Mouse (Mus musculus) adrenal gland, postnatal 4 days (tissue): Measurements from ENCODE around the gene Pitx2. TPM values are rescaled to one million over a fixed set of nuclear protein-coding genes. Genes with fewer than 3 reads are reported as not detected.

Source experiments
- DNase-seq, 2 experiments: peaks; one replicate each; pipeline ENCODE4 v3.0.0; 2021 to 2022; ENCODE audit warnings: low spot score in 2 of 2, mixed read lengths in 2 of 2
- total RNA-seq, 2 experiments: library from RNA; stranded (reverse); gene quantifications; 2 replicates each; pipeline ENCODE4 v1.2.3; 2021

The Pitx2 gene
- total RNA-seq, 2 experiments from 2014 or later, result 0.53 to 1.5 TPM

DNA sequence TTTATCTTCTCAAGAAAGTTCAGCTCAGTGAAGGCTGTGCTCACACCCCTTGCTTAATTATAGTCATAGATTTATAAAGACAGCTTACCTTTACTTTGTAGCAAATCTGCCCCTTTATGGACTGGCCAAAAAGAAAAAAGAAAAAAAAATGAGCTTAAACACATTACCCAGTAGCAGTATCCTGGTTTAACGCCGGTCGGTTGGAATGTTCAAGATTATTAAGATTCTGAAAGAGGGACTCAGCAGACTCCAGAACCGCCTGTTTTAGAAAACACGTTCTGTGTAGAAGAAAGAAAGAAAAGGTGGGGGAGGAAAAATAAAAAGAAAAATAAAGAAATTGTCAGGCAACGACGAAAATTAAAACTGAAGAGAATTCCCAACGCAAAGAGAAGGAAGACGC is 16.8 kb downstream of the Pitx2 start:
- DNase-seq, result no peak

DNA sequence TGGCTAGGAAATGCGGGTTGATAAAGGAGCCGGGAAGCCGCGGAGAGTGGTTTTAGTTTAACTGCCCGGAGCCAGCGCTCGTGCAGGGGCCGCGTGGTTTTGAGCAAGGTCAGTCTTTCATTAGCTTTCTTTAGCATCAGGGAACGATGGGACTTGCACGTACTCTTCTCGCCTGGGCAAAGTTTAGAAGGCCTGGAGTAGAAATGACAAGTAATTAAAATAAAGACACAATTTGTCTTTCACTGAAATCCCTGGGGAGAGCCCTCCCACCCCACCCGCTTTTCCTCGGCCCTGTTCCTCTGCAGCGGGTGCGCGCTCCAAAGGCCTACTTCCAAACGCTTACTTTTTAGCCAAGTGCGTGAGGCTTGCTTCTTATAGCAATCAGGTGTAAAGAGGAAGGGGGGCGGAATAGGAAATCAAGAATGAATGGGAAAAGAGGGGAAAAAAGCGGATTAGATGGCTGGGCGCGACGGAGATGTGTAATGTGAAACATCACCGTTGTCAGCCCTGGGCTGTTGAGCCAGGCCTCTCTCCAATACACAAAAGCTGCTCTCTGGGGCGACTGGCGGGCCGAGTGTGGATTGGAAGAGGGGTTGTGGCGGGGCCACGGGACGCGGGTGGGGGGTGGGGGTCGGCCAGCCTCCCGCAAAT is 17.4 kb downstream of the Pitx2 start:
- no peak for DNase-seq

DNA sequence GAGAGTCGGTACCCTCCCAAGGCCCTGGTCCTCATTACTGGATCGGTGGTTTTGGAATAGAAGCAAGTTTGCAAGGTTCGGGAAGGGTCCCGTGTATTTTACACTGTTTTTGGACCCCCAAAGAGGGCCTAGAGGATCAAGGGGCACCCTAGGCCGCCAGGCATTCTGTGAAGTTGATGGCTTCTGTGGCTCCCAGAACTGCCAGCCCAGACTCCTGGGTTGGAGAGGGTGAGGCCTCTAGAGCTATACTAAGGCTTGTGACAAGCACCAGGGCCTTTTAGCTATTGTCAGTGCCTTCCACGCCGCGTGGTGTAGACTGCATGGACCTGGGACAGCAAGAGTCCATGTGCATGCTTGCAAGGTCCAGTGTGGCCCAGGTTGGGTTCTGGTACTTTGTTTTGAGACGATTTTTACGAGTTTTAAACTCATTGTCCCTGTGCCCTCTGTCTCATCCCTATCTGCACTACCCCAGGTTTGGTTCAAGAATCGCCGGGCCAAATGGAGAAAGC is 18.2 kb downstream of the Pitx2 start:
- DNase-seq, result no peak

GRCm38 (mm10) chr3:129218371-129218921 is 18.8 kb downstream of the Pitx2 start:
- DNase-seq, result no peak

DNA sequence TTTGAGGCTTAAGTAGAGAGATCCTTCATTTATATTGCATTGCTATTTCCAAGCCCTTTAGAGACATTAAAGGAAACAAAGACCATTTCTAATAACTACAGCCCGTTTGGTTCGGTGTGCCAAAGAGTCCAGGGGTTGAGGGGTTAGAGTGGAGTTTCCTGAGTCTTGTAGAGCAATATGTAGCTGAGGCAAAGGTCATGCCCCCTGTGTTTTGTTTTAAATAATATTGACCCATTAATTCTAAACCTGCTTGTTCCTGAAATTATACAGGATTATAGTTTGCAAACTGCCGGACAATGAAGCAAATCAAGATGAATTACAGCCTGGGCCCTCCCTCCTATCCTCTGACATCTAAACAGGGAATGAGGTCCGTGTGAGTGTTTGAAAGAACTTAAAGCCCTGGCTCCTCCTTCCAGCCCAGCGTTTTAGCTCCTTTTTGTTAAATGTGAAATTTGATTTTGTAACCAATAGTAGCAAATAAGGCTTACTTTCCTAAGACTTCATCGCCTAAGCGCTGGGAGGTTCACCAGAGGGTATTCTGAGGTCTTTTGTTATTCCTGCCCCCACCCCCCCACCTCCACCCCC is 20.5 kb downstream of the Pitx2 start:
- DNase-seq, result no peak

DNA sequence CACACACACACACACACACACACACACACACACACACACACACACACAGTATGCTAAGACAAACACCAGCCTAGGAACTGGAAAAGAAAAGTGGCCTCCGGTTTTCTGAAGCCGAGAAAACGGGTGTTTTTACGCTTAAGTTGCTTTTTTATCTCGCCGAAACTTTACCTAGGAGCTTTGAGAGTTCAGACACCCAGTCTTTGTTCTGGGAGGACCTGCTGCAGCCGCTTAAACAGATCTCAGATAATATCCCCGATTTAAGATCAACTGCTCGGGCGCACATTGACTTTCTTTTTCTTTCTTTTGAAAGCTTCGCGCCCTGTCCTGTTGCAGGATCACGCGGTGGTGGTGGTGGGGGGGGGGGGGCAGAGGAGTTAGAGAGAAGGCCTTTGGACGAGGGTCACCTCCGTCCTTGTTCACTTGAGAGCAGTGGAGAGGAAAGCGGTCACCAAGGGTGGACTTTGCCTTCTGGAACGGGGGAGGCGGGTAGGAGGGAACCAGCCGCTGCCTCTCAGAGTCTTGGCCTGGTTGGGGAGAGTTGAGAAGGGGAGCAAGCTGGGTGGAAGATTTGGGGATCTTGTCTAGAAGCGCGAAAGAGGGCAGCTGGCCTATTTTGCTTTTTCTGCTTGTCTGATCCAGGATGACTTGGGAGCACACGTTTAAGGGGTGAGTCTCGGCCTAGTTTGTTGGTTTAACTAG is 21.2 kb downstream of the Pitx2 start:
- DNase-seq, result no peak

DNA sequence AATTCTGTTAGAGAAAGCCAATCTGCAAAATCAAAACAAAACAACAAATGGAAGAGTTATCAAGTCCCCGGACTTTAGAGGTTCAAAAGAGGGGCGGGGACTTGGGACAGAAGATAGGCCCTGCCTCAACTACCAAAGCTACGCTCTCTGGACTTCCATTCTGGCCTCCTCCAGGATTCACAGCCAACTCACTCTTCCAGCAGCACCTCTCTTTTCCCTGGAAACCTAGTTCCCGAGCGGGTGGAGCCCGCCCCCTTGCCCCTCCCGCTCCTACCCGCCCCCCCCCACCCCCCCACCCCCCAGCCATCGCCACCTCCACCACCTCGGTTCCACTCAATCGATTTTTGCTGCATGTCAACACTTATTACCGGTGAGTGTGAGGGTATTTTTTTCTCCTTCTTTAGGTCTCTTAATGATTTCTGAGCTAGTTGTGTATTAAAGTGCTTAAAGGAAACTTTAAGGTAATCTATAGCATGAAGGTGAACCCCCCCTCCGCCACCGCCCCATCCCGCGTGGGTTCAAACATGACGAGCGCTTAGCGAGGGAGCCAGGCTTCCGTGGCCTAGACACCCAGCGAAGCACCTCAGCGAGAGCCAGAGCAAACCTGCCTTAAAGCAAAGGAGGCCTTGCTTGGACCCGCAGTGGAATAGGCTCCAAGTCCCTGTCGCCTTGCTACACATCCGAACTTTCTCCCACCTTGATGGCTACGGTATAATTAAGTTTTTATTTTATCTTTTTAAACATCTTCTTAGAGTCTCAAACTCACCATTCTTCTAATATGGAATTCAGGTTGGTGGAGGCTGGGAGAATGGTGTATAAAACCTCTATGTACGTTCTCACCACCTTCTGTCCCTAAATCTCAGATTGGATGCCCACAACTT is 21.9 kb downstream of the Pitx2 start:
- DNase-seq, result no peak

DNA sequence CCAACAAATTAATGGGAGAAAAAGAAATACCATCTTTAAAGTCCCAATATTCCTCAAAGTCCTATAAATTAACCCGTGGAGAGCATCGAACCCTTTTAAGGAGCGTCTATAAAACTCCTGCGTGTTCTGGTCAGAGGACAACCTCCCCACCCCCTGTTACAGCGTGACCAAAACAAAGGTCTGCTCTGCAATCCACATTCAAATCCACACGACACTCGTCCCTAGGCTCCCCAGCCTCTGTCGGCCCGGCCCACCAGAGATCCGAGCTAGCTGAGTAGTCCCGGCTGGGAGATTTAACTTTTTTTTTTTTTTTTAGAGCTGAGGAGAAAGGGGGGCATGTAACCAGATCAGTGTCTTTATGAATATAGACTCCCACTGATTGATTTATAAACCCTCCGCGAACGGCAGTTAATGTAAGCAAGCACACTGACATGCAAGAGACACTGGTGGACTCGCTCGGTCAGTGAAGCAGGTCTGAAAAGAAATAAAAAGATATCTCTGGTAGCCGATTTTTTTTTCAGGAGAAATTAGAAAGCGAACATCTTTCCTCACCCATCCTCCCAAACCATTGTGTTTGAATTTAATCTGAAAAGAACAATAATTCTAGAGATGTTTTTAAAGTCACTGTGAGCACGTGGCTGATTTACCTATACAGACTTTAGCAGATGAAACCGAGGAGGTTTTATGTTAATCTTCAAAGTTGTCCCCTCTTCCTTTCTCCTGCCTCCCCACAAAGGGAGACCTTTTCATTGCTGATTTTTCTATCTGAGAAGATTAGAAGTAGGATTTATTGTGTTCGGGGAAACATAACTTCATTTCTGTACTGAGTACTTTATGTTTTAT is 23.0 kb downstream of the Pitx2 start:
- DNase-seq, result no peak

DNA sequence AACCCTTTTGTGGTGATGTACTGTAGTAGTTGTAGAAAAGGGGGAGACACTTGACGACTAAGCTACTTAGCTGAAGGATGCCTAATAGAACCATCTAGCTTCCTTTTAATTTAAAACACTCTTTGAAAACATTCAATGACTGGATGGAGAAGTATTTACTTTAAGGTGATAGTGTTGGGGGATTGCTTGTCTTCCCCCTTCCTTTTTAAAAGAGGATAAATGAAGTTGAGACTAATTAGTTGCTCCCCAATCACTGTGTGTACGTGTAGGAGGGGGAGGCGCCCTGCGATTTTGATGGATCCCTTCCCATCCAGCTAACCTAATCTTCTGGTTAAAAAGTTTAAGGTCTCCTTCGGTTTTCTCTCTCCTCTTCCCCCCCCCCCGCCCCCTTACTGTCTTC is 23.7 kb downstream of the Pitx2 start:
- no peak for DNase-seq

- no peak for DNase-seq
Observed at GRCm38 (mm10) chr3:129223964-129224805, 24.5 kb downstream of the Pitx2 start.

DNA sequence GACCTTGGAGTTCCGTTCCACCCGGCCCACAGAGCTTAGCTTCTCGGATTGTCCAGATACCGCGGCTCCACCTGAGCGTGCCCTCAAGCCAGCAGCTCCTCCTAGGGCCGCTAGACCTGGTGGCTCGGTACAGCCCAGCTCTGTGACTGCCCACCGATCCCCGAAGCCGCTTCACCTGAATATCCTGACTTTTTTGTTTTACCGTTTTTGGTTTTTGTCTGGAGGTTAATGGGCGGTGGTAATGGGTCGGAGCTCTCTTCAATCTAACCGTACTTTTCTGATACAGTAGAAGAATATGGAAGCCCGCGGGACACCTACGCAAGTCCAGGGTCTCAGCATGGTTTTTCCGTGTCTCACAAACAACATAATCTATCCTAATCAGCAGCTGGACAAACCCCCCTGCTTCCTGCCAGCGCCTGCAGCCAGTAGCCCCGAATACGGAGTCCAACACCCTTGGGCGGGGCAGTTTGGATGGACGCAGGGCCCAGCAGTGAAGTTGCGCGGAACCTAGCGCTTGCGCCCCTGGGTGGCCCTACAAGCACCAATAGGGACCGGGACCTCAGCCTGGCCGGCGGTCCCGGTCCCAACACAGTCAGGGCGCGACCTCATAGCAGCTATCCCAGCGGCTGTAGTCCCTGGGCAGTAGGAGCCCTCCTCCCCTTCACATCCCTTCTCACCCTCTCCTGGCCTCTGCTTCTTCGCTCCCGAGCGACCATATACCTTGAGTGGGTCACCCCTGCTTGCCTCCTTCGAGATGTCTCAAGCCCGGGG is 25.3 kb downstream of the Pitx2 start:
- no peak for DNase-seq

GRCm38 (mm10) chr3:129225577-129226289 is 26.1 kb downstream of the Pitx2 start:
- DNase-seq, result no peak

DNA sequence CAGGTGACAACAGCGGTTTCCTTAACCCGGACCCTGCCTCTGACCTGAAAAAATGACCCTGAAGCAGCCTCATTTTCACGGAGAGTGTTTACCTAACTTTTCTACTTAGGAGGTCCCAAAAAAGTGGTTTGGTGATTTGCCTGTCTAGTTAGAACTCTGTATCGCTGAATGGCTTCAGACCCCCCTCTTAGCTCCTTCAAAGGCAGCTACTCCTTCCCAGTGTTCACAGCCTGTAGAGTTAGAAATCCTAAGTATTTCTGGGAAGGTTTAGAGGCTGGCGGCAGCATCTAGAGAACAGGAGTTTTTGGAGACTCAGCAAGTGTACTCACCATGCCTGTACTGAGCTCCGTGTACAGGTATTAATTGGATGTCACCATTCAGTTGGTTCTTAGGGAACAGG is 27.0 kb downstream of the Pitx2 start:
- no peak for DNase-seq

GRCm38 (mm10) chr3:129227331-129227730 is 27.7 kb downstream of the Pitx2 start:
- no peak for DNase-seq

GRCm38 (mm10) chr3:129238010-129238409 is 38.3 kb downstream of the Pitx2 start:
- no peak for DNase-seq

DNA sequence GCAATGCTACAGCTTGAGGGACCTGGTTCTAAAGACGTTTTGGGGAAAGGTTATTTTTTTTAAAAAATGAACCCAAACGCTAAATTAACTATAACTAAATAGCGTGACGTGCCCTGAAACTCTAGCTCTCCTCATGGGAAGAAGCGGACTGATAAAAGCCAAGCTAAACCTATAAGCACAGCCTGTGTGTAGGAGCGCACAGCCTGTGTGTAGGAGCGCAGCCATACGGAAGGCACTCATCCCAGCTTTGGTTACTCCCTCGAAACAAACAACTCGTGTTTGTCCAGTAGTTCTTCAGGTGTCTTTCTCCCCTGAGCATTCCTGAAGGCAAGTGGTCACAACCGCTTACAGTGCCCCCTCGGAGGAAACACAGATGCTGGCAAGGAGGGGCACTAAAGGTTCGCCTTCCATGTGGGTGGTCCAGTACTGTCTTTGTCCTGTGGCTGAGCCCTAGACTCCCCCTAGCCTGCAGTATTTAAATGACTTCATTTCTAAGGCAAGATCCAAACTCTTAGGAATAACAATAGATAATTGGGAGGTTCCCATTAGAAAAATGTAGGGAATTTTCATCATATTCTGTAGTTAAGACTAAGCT is 39.1 kb downstream of the Pitx2 start:
- no peak for DNase-seq

- DNase-seq, result no peak
Observed at GRCm38 (mm10) chr3:129250997-129251396, 51.3 kb downstream of the Pitx2 start.
